Mouse (Mus musculus) CH12.LX (cell line): ENCODE results near the gene Skap1.

Experiments
- CHD1 ChIP-seq: IDR thresholded peaks from 2 replicates; pipeline ENCODE4 v1.6.1; 2012; ENCODE audit warnings: low read depth, low read length, improper control_type of control experiment, inconsistent platforms
- CTCF ChIP-seq, 2 experiments: IDR thresholded peaks in 1 of 2; conservative IDR thresholded peaks in 1 of 2; 2 replicates each; pipeline ENCODE4 v1.5.1; 2011 to 2012; ENCODE audit warnings: low read depth in 2 of 2, low read length in 2 of 2, improper control_type of control experiment in 1 of 2, inconsistent platforms in 1 of 2, mild to moderate bottlenecking in 1 of 2, moderate library complexity in 1 of 2
- EP300 ChIP-seq: IDR thresholded peaks from 2 replicates; pipeline ENCODE4 v1.6.1; 2011; ENCODE audit warnings: low read length, improper control_type of control experiment
- HCFC1 ChIP-seq: IDR thresholded peaks from 2 replicates; pipeline ENCODE4 v1.6.1; 2012; ENCODE audit warnings: low read depth, mild to moderate bottlenecking, inconsistent platforms, low read length, improper control_type of control experiment
- MAZ ChIP-seq: IDR thresholded peaks from 2 replicates; pipeline ENCODE4 v1.6.1; 2012; ENCODE audit warnings: low read depth, mild to moderate bottlenecking, inconsistent platforms, low read length, improper control_type of control experiment, moderate library complexity
- MXI1 ChIP-seq: IDR thresholded peaks from 2 replicates; pipeline ENCODE4 v1.6.1; 2011; ENCODE audit warnings: mild to moderate bottlenecking, low read depth, low read length, improper control_type of control experiment
- POLR2A ChIP-seq: IDR thresholded peaks from 2 replicates; pipeline ENCODE4 v1.6.1; 2011; ENCODE audit warnings: low read depth, mild to moderate bottlenecking, improper control_type of control experiment, low read length
- TCF12 ChIP-seq: IDR thresholded peaks from 2 replicates; pipeline ENCODE4 v1.6.1; 2014; ENCODE audit warnings: low read depth, mild to moderate bottlenecking, inconsistent platforms, low read length, improper control_type of control experiment
- ZC3H11A ChIP-seq: IDR thresholded peaks from 2 replicates; pipeline ENCODE4 v1.6.1; 2012; ENCODE audit warnings: low read depth, mild to moderate bottlenecking, inconsistent platforms, low read length, improper control_type of control experiment

- no peak for TF ChIP-seq CTCF (conservative IDR thresholded peaks at IDR 0.05 in 1 of 2, IDR thresholded peaks at IDR 0.05 in 1 of 2; ENCODE audit: low read depth in 2 of 2, low read length in 2 of 2)
- TF ChIP-seq HCFC1, result no peak
- no peak for TF ChIP-seq MXI1
- TF ChIP-seq POLR2A, result no peak
- TF ChIP-seq EP300, result no peak
- TF ChIP-seq TCF12, result no peak
- no peak for TF ChIP-seq CHD1
- TF ChIP-seq ZC3H11A, result no peak
- no peak for TF ChIP-seq MAZ
These were observed 95.8 kb downstream of the Skap1 start for GRCm38 (mm10) chr11:96560229-96560628.
